Mouse (Mus musculus): ENCODE measurements around the gene Kmo. TPM values are rescaled to one million over a fixed set of nuclear protein-coding genes. Genes with fewer than 3 reads are reported as not detected.
A peak's percentile ranks its signal among the peaks of the same experiment; 100 is the strongest.

The Kmo gene
- polyA plus RNA-seq, 1 experiment from 2014 or later: 0.09 TPM

GRCm38 (mm10) chr1:175670042-175670441, 49.9 kb downstream of the Kmo start:
- H3K4me3 ChIP-seq (ENCODE audit: low read depth, low read length): no peak overlapping the region
- H3K9ac ChIP-seq (ENCODE audit: low read depth, low read length): no peak overlapping the region
- no peak overlapping the region for H3K27ac ChIP-seq (ENCODE audit: low read depth, low read length)
- no peaks in the 10 kb centered on the region for H3K27me3 ChIP-seq (ENCODE audit: control insufficient read depth, insufficient read depth, low read length)
- H3K4me1 ChIP-seq (ENCODE audit: control insufficient read depth, insufficient read depth, low read length): no peaks in the 10 kb centered on the region
- no peaks in the 10 kb centered on the region for H3K9me3 ChIP-seq (replicated peaks; ENCODE audit: control insufficient read depth, low read length)
- WGBS (ENCODE audit: insufficient replicate concordance): 80% methylated on average over 7 of the region's 7 CpGs
- H3K4me2 ChIP-seq: no peak overlapping the region
- no peak for ATAC-seq (replicated peaks; ENCODE audit: insufficient number of reproducible peaks, low FRiP score, low TSS enrichment)
- H3K36me3 ChIP-seq (ENCODE audit: control insufficient read depth, insufficient read depth, low read length): no peaks in the 10 kb centered on the region

DNA sequence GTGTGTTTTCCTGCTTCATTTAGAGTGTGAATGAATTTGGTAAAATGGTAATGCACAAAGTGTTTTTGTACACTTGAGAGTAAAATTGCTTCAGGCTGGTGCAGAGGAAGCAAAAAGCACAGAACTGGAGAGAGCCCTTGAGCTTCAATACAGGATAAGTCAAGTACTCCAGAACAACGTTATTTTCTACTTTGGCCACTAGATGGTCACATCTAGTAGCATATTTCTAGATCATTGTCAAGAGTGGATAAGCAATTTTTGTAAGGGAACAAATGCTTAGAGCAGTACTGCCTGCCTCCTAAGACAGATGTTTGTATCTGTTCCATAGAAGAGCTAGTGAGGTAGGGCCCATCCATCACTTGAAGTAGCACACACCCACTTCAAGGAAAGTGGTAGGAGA, 51.4 kb downstream of the Kmo start:
- no peaks in the 10 kb centered on the region for H3K36me3 ChIP-seq (ENCODE audit: control insufficient read depth, insufficient read depth, low read length)

GRCm38 (mm10) chr1:175673563-175674325, 53.6 kb downstream of the Kmo start:
- 82% methylated on average over 7 of the region's 7 CpGs for WGBS (ENCODE audit: insufficient replicate concordance)
- H3K27me3 ChIP-seq (ENCODE audit: control insufficient read depth, insufficient read depth, low read length): no peaks in the 10 kb centered on the region
- H3K27ac ChIP-seq (ENCODE audit: low read depth, low read length): no peak overlapping the region
- no peak overlapping the region for H3K4me2 ChIP-seq
- H3K4me1 ChIP-seq (ENCODE audit: control insufficient read depth, insufficient read depth, low read length): no peaks in the 10 kb centered on the region
- no peak overlapping the region for H3K9ac ChIP-seq (ENCODE audit: low read depth, low read length)
- no peaks in the 10 kb centered on the region for H3K9me3 ChIP-seq (replicated peaks; ENCODE audit: control insufficient read depth, low read length)
- no peaks in the 10 kb centered on the region for H3K36me3 ChIP-seq (ENCODE audit: control insufficient read depth, insufficient read depth, low read length)
- no peak overlapping the region for H3K4me3 ChIP-seq (ENCODE audit: low read depth, low read length)
- no peak for ATAC-seq (replicated peaks; ENCODE audit: insufficient number of reproducible peaks, low FRiP score, low TSS enrichment)

More for the DNA sequence above, 51.4 kb downstream of the Kmo start:
- no peak overlapping the region for H3K9ac ChIP-seq (ENCODE audit: low read depth, low read length)
- H3K4me3 ChIP-seq (ENCODE audit: low read depth, low read length): no peak overlapping the region
- no peaks in the 10 kb centered on the region for H3K9me3 ChIP-seq (replicated peaks; ENCODE audit: control insufficient read depth, low read length)
- no peaks in the 10 kb centered on the region for H3K27me3 ChIP-seq (ENCODE audit: control insufficient read depth, insufficient read depth, low read length)
- H3K4me1 ChIP-seq (ENCODE audit: control insufficient read depth, insufficient read depth, low read length): no peaks in the 10 kb centered on the region
- H3K27ac ChIP-seq (ENCODE audit: low read depth, low read length): no peak overlapping the region
- no peak overlapping the region for H3K4me2 ChIP-seq
- WGBS (ENCODE audit: insufficient replicate concordance): 17% methylated on average over 1 of the region's 1 CpGs
- ATAC-seq (replicated peaks; ENCODE audit: insufficient number of reproducible peaks, low FRiP score, low TSS enrichment): no peak

GRCm38 (mm10) chr1:175675116-175675515, 54.9 kb downstream of the Kmo start:
- ATAC-seq (replicated peaks; ENCODE audit: insufficient number of reproducible peaks, low FRiP score, low TSS enrichment): no peak
- no peak overlapping the region for H3K4me3 ChIP-seq (ENCODE audit: low read depth, low read length)
- H3K36me3 ChIP-seq (ENCODE audit: control insufficient read depth, insufficient read depth, low read length): no peaks in the 10 kb centered on the region
- no peak overlapping the region for H3K9ac ChIP-seq (ENCODE audit: low read depth, low read length)
- H3K4me2 ChIP-seq: no peak overlapping the region
- H3K27ac ChIP-seq (ENCODE audit: low read depth, low read length): no peak overlapping the region
- no peaks in the 10 kb centered on the region for H3K9me3 ChIP-seq (replicated peaks; ENCODE audit: control insufficient read depth, low read length)
- H3K27me3 ChIP-seq (ENCODE audit: control insufficient read depth, insufficient read depth, low read length): no peaks in the 10 kb centered on the region
- no peaks in the 10 kb centered on the region for H3K4me1 ChIP-seq (ENCODE audit: control insufficient read depth, insufficient read depth, low read length)
- WGBS (ENCODE audit: insufficient replicate concordance): 78% methylated on average over 6 of the region's 6 CpGs

DNA sequence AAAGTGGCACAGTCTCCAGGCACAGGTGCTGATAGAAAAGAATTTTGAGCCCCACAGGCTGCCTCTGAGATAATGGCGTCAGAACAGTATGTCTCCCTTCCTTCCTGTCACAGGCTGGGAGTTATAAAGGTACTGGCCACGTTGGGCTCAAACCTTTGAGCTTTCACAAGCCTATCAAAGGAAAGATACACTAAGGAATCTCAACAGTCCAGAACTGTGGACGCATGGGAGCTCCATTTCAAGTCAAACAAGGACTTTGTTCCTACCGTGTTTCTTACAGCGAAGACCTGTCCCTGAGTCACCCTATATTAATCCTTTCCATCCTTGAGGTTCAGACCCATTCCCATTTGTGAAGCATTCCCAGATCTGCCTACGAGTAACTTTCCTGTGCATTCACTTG, 57.3 kb downstream of the Kmo start:
- 69% methylated on average over 6 of the region's 6 CpGs for WGBS (ENCODE audit: insufficient replicate concordance)
- H3K36me3 ChIP-seq (ENCODE audit: control insufficient read depth, insufficient read depth, low read length): no peaks in the 10 kb centered on the region
- no peak overlapping the region for H3K4me3 ChIP-seq (ENCODE audit: low read depth, low read length)
- ATAC-seq (replicated peaks; ENCODE audit: insufficient number of reproducible peaks, low FRiP score, low TSS enrichment): no peak
- no peak overlapping the region for H3K9ac ChIP-seq (ENCODE audit: low read depth, low read length)
- no peak overlapping the region for H3K4me2 ChIP-seq
- no peak overlapping the region for H3K27ac ChIP-seq (ENCODE audit: low read depth, low read length)
- H3K27me3 ChIP-seq (ENCODE audit: control insufficient read depth, insufficient read depth, low read length): no peaks in the 10 kb centered on the region
- H3K4me1 ChIP-seq (ENCODE audit: control insufficient read depth, insufficient read depth, low read length): no peaks in the 10 kb centered on the region
- no peaks in the 10 kb centered on the region for H3K9me3 ChIP-seq (replicated peaks; ENCODE audit: control insufficient read depth, low read length)

DNA sequence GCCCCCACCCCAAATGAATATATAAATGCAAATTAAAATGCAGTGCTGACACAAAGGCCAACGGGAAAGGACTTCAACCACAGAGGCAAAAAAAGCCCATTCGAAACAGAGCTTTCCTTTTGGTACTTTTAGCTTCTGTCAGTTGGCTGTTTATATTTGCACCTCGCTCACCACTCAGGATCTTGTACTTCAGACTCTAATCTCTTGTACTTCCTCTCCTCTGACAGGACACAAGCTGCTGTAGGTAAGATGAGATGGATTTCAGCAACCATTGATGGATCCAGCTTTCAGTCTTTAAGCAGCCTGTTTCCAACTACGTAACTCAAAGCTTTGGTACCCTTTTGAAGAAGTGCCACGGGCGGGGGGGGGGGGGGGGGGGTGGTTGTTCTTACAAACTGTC, 60.8 kb downstream of the Kmo start:
- Histone ChIP-seq H3K9me3 (replicated peaks; ENCODE audit: control insufficient read depth, low read length) (no peaks in the 10 kb centered on the region), H3K4me2 (no peak overlapping the region), H3K9ac (ENCODE audit: low read depth, low read length) (no peak overlapping the region), H3K27me3 (ENCODE audit: control insufficient read depth, insufficient read depth, low read length) (no peaks in the 10 kb centered on the region), H3K4me3 (ENCODE audit: low read depth, low read length) (no peak overlapping the region), H3K36me3 (ENCODE audit: control insufficient read depth, insufficient read depth, low read length) (no peaks in the 10 kb centered on the region), H3K27ac (ENCODE audit: low read depth, low read length) (no peak overlapping the region), H3K4me1 (ENCODE audit: control insufficient read depth, insufficient read depth, low read length) (no peaks in the 10 kb centered on the region)
- 55% methylated on average over 6 of the region's 6 CpGs for WGBS (ENCODE audit: insufficient replicate concordance)
- ATAC-seq (replicated peaks; ENCODE audit: insufficient number of reproducible peaks, low FRiP score, low TSS enrichment): no peak

DNA sequence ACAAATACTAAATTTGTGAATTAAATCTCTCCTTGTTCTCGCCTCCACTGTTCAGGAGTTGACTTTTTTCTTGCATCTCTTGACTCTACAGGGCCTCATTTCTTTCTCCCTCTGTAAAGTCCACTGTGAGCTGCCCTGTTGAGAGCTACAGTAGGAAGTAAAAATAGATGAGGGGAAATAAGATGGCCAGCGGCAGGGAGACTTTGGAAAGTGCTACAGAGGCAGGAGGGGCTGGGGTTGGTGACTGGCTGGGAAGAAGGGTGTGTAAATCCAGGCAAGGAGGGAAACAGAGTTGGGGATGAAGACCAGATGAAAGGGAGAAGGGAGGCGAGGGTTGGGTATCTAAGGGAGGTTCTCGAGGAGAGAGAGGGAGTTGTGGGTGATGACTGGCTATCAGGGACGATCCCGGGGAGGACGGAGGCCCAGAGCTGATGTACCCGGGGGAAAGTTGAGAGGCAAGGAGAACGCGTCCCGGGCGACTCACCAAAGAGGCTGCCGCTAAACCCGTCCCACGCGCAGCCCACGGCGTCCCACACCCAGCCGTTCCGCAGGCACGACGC, 71.6 kb downstream of the Kmo start:
- no peaks in the 10 kb centered on the region for H3K27me3 ChIP-seq (ENCODE audit: control insufficient read depth, insufficient read depth, low read length)
- peak overlapping the region; percentile 84 for H3K4me3 ChIP-seq (ENCODE audit: low read depth, low read length)
- peaks cover 13% of the 10 kb centered on the region for H3K4me1 ChIP-seq (ENCODE audit: control insufficient read depth, insufficient read depth, low read length)
- peak overlapping the region; percentile 87 for H3K4me2 ChIP-seq
- peak overlapping the region; percentile 87 for H3K9ac ChIP-seq (ENCODE audit: low read depth, low read length)
- no peaks in the 10 kb centered on the region for H3K9me3 ChIP-seq (replicated peaks; ENCODE audit: control insufficient read depth, low read length)
- peak overlapping the region; percentile 80 for H3K27ac ChIP-seq (ENCODE audit: low read depth, low read length)
- peak; percentile 0; the same call in 1 of the 2 replicates for ATAC-seq (replicated peaks; ENCODE audit: insufficient number of reproducible peaks, low FRiP score, low TSS enrichment)
- WGBS (ENCODE audit: insufficient replicate concordance): 2% methylated on average over 22 of the region's 22 CpGs
- no peaks in the 10 kb centered on the region; the same call in 1 of the 2 replicates for H3K36me3 ChIP-seq (ENCODE audit: control insufficient read depth, insufficient read depth, low read length)

GRCm38 (mm10) chr1:175692246-175692996, 72.2 kb downstream of the Kmo start, which contains the start of the genes Opn3 and Chml:
Gene Opn3, minus strand, starts transcription at chr1:175692776.
Gene Chml, minus strand, starts transcription at chr1:175692901.
- H3K27ac ChIP-seq (ENCODE audit: low read depth, low read length): peak within 1 kb of the TSS; percentile 80
- no peaks in the 10 kb centered on the region for H3K27me3 ChIP-seq (ENCODE audit: control insufficient read depth, insufficient read depth, low read length)
- peak within 1 kb of the TSS; percentile 87 for H3K9ac ChIP-seq (ENCODE audit: low read depth, low read length)
- H3K4me2 ChIP-seq: peak within 1 kb of the TSS; percentile 87
- no peaks in the 10 kb centered on the region; the same call in 1 of the 2 replicates for H3K36me3 ChIP-seq (ENCODE audit: control insufficient read depth, insufficient read depth, low read length)
- WGBS (ENCODE audit: insufficient replicate concordance): under 1% methylated on average over 72 of the region's 73 CpGs
- peak; percentile 99 for ATAC-seq (replicated peaks; ENCODE audit: insufficient number of reproducible peaks, low FRiP score, low TSS enrichment)
- no peaks in the 10 kb centered on the region for H3K9me3 ChIP-seq (replicated peaks; ENCODE audit: control insufficient read depth, low read length)
- H3K4me3 ChIP-seq (ENCODE audit: low read depth, low read length): peak within 1 kb of the TSS; percentile 84
- peaks cover 13% of the 10 kb centered on the region for H3K4me1 ChIP-seq (ENCODE audit: control insufficient read depth, insufficient read depth, low read length)
